In genomic region chr4:132842281-132842906, GRCm38 (mm10) we compare ENCODE assay signal across 8 mouse cellular contexts. TPM values are rescaled to one million over a fixed set of nuclear protein-coding genes. Genes with fewer than 3 reads are reported as not detected.
DNase-seq lines count a peak whose midpoint lies in the region; ATAC-seq lines count a peak whose summit lies in the region.

No protein-coding gene starts in this region.

- peaks cover 11% of the 10 kb centered on the region for H3K4me1 ChIP-seq in embryonic facial prominence, embryonic 13.5 days

- intact Hi-C loops in heart, postnatal 25 days (cut with DNase I) = loop anchor here (2.0 kb wide), 1 partner anchor 86 kb away; no protein-coding TSS in a partner anchor
- intact Hi-C loops in heart, postnatal 10 days (cut with DNase I) = loop anchor here (5.0 kb wide), 1 partner anchor 80 kb away; the partner anchor contains the start of gene Fam76a

- H3K27ac ChIP-seq in embryonic facial prominence, embryonic 13.5 days = peak overlapping the region; percentile 81

- under 1% methylated on average over 30 of the region's 30 CpGs for WGBS in embryonic facial prominence, embryonic 13.5 days

- H3K4me3 ChIP-seq in embryonic facial prominence, embryonic 13.5 days = peak overlapping the region; percentile 95

- H3K4me2 ChIP-seq in embryonic facial prominence, embryonic 13.5 days = peak overlapping the region; percentile 74

- H3K27me3 ChIP-seq in embryonic facial prominence, embryonic 13.5 days = no peaks in the 10 kb centered on the region

- H3K36me3 ChIP-seq in embryonic facial prominence, embryonic 13.5 days = peaks cover 32% of the 10 kb centered on the region

- ATAC-seq in embryonic facial prominence, embryonic 13.5 days (ENCODE audit: insufficient number of reproducible peaks, insufficient read depth, low FRiP score, low TSS enrichment, low read depth) = no peak

- peak; percentile 93 for DNase-seq in heart, adult 11 months
- no peak for DNase-seq in heart, postnatal 25 days (ENCODE audit: low spot score)
- peak; percentile 10 for DNase-seq in adrenal gland, postnatal 25 days
- DNase-seq in heart, postnatal 10 days = peak; percentile 27 to 44
- DNase-seq in layer of hippocampus, postnatal 36 days = peak; percentile 20 to 24
- DNase-seq in mesoderm, embryonic 11.5 days (ENCODE audit: low read depth, low spot score) = peak; percentile 23
- peak; percentile 7 to 21 for DNase-seq in spleen, adult 18-20 months

- no peaks in the 10 kb centered on the region for H3K9me3 ChIP-seq in embryonic facial prominence, embryonic 13.5 days

- peak overlapping the region; percentile 97 for H3K9ac ChIP-seq in embryonic facial prominence, embryonic 13.5 days

RNA-seq across cellular contexts. Expression of gene Ppp1r8, which starts 0.6 kb away (rescaled TPM):
- 10 to 100 TPM; 16.8 to 20.7 TPM for total RNA-seq in heart, postnatal 25 days (2021)
- total RNA-seq in adrenal gland, postnatal 25 days (2021) = 46.7 and 51.5 TPM in 2 replicates
- 55.9 and 64.0 TPM in 2 replicates for polyA plus RNA-seq in embryonic facial prominence, embryonic 13.5 days (2015; fragmentation: Nextera tagmentation; extraction: Ambion mirVana)
- total RNA-seq in heart, postnatal 10 days (2021) = 10 to 100 TPM; 24.1 to 28.0 TPM
- 10 to 100 TPM; 40.3 to 41.9 TPM for total RNA-seq in layer of hippocampus, postnatal 36 days (2021)

RNA-seq across cellular contexts. Expression of gene Stx12, which starts 41.9 kb away (rescaled TPM):
- 10 to 100 TPM; 31.5 to 35.0 TPM for total RNA-seq in heart, postnatal 25 days (2021)
- 56.4 and 57.6 TPM in 2 replicates for total RNA-seq in adrenal gland, postnatal 25 days (2021)
- polyA plus RNA-seq in embryonic facial prominence, embryonic 13.5 days (2015; fragmentation: Nextera tagmentation; extraction: Ambion mirVana) = 60.3 and 65.5 TPM in 2 replicates
- 10 to 100 TPM; 47.0 to 49.9 TPM for total RNA-seq in heart, postnatal 10 days (2021)
- 100 to 1,000 TPM; 102 to 108 TPM for total RNA-seq in layer of hippocampus, postnatal 36 days (2021)

RNA-seq across cellular contexts. Expression of gene Themis2, which starts 46.2 kb away (rescaled TPM):
- total RNA-seq in heart, postnatal 25 days (2021) = 1 to 10 TPM; 1.9 to 2.0 TPM
- total RNA-seq in adrenal gland, postnatal 25 days (2021) = 0.48 and 1.4 TPM in 2 replicates
- polyA plus RNA-seq in embryonic facial prominence, embryonic 13.5 days (2015; fragmentation: Nextera tagmentation; extraction: Ambion mirVana) = 0.79 and 1.4 TPM in 2 replicates
- total RNA-seq in heart, postnatal 10 days (2021) = 1 to 10 TPM; 2.6 to 3.3 TPM
- total RNA-seq in layer of hippocampus, postnatal 36 days (2021) = under 1 TPM; 0.66 to 0.82 TPM
